Mouse (Mus musculus): ENCODE results near the gene Pde1a. TPM values are rescaled to one million over a fixed set of nuclear protein-coding genes. Genes with fewer than 3 reads are reported as not detected.

Gene Pde1a
- total RNA-seq, 1 experiment = 0.31 TPM

DNA sequence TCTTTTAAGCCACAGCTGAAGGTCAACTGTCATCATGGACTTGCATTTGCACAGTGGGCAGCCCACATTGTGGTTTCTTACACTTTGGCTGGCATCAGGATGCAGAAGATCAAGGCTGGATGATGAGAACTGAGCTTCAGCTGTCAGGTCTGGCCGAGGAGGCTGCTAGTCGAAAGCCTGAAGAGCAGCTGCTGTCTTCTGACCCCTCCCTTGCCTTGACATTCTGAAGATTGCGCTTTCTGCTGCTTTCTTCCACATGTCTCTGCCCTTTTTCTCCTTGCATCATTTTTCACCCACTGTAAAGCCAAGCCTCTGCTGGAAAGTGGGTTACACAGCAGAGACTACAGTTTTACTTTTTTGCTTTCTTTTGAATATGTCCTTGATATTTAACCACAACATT, 59.5 kb downstream of the Pde1a start:
- H3K9me3 ChIP-seq (ENCODE audit: control insufficient read depth, insufficient read depth, low read depth, low read length) = no peaks in the 10 kb centered on the region
- TF ChIP-seq ZC3H11A (IDR thresholded peaks at IDR 0.05; ENCODE audit: borderline replicate concordance, low read depth, low read length) (no peak), CHD2 (IDR thresholded peaks at IDR 0.05; ENCODE audit: low read depth, low read length) (no peak), MAFK (IDR thresholded peaks at IDR 0.05; ENCODE audit: insufficient read depth, low read depth, low read length) (no peak), ZNF384 (IDR thresholded peaks at IDR 0.05; ENCODE audit: low read depth, low read length) (no peak), HCFC1 (IDR thresholded peaks at IDR 0.05; ENCODE audit: borderline replicate concordance, insufficient read depth, low read length) (no peak)
- in situ Hi-C loops (cut with MboI; ENCODE audit: low sequenced_read_pairs in 2 of 2, unreplicated experiment in 2 of 2) = no loop called here
- no peak overlapping the region for H3K27ac ChIP-seq (ENCODE audit: insufficient read depth, low read depth, low read length, poor library complexity, severe bottlenecking)
- no peak overlapping the region for H3K9ac ChIP-seq (ENCODE audit: insufficient read depth, low read depth, low read length, poor library complexity, severe bottlenecking)
- no peaks in the 10 kb centered on the region for H3K4me1 ChIP-seq (ENCODE audit: control insufficient read depth in 2 of 2, insufficient read depth in 2 of 2, low read length in 2 of 2, poor library complexity in 1 of 2)
- no peaks in the 10 kb centered on the region for H3K36me3 ChIP-seq (ENCODE audit: control insufficient read depth, insufficient read depth, low read length, poor library complexity, severe bottlenecking)
- H3K4me3 ChIP-seq (ENCODE audit: insufficient read depth in 1 of 2, low read depth in 1 of 2, low read length in 2 of 2, poor library complexity in 1 of 2, severe bottlenecking in 1 of 2) = no peak overlapping the region
- no peak for DNase-seq (ENCODE audit: low read depth, low spot score)

DNA sequence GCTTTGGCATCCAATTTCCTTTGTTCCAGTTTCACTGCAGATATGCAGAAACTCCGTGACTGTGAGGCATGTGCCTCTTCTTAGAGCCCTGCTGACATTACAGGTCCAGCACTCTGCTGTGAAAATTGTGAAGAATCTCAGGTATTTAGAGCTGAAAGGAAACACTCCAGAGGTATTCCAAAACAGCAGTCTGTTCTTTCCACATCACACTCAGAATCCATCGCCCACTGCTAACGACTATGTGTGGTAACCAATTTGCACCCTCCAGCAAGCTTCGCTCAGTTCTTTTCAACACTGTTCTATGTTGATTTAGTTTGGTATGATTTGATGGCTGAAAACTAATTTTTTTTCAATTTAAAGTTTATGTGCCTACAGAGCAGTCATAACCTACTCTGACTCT, 62.8 kb downstream of the Pde1a start:
- H3K27ac ChIP-seq (ENCODE audit: insufficient read depth, low read depth, low read length, poor library complexity, severe bottlenecking) = no peak overlapping the region
- no peaks in the 10 kb centered on the region for H3K36me3 ChIP-seq (ENCODE audit: control insufficient read depth, insufficient read depth, low read length, poor library complexity, severe bottlenecking)
- in situ Hi-C loops (cut with MboI; ENCODE audit: low sequenced_read_pairs in 2 of 2, unreplicated experiment in 2 of 2) = no loop called here
- H3K9me3 ChIP-seq (ENCODE audit: control insufficient read depth, insufficient read depth, low read depth, low read length) = no peaks in the 10 kb centered on the region
- no peak overlapping the region for H3K9ac ChIP-seq (ENCODE audit: insufficient read depth, low read depth, low read length, poor library complexity, severe bottlenecking)
- H3K4me1 ChIP-seq (ENCODE audit: control insufficient read depth in 2 of 2, insufficient read depth in 2 of 2, low read length in 2 of 2, poor library complexity in 1 of 2) = no peaks in the 10 kb centered on the region
- TF ChIP-seq HCFC1 (IDR thresholded peaks at IDR 0.05; ENCODE audit: borderline replicate concordance, insufficient read depth, low read length) (no peak), ZNF384 (IDR thresholded peaks at IDR 0.05; ENCODE audit: low read depth, low read length) (no peak), CHD2 (IDR thresholded peaks at IDR 0.05; ENCODE audit: low read depth, low read length) (no peak), ZC3H11A (IDR thresholded peaks at IDR 0.05; ENCODE audit: borderline replicate concordance, low read depth, low read length) (no peak), MAFK (IDR thresholded peaks at IDR 0.05; ENCODE audit: insufficient read depth, low read depth, low read length) (no peak)
- no peak overlapping the region for H3K4me3 ChIP-seq (ENCODE audit: insufficient read depth in 1 of 2, low read depth in 1 of 2, low read length in 2 of 2, poor library complexity in 1 of 2, severe bottlenecking in 1 of 2)
- DNase-seq (ENCODE audit: low read depth, low spot score) = no peak

GRCm38 (mm10) chr2:80056062-80056461, 73.2 kb downstream of the Pde1a start:
- Histone ChIP-seq H3K4me3 (ENCODE audit: insufficient read depth in 1 of 2, low read depth in 1 of 2, low read length in 2 of 2, poor library complexity in 1 of 2, severe bottlenecking in 1 of 2) (no peak overlapping the region), H3K4me1 (ENCODE audit: control insufficient read depth in 2 of 2, insufficient read depth in 2 of 2, low read length in 2 of 2, poor library complexity in 1 of 2) (no peaks in the 10 kb centered on the region), H3K9me3 (ENCODE audit: control insufficient read depth, insufficient read depth, low read depth, low read length) (no peaks in the 10 kb centered on the region), H3K36me3 (ENCODE audit: control insufficient read depth, insufficient read depth, low read length, poor library complexity, severe bottlenecking) (no peaks in the 10 kb centered on the region), H3K27ac (ENCODE audit: insufficient read depth, low read depth, low read length, poor library complexity, severe bottlenecking) (no peak overlapping the region), H3K9ac (ENCODE audit: insufficient read depth, low read depth, low read length, poor library complexity, severe bottlenecking) (no peak overlapping the region)
- DNase-seq (ENCODE audit: low read depth, low spot score) = no peak
- TF ChIP-seq ZNF384 (IDR thresholded peaks at IDR 0.05; ENCODE audit: low read depth, low read length) = no peak
- no peak for TF ChIP-seq MAFK (IDR thresholded peaks at IDR 0.05; ENCODE audit: insufficient read depth, low read depth, low read length)
- no peak for TF ChIP-seq CHD2 (IDR thresholded peaks at IDR 0.05; ENCODE audit: low read depth, low read length)
- no peak for TF ChIP-seq HCFC1 (IDR thresholded peaks at IDR 0.05; ENCODE audit: borderline replicate concordance, insufficient read depth, low read length)
- no peak for TF ChIP-seq ZC3H11A (IDR thresholded peaks at IDR 0.05; ENCODE audit: borderline replicate concordance, low read depth, low read length)
- in situ Hi-C loops (cut with MboI; ENCODE audit: low sequenced_read_pairs in 2 of 2, unreplicated experiment in 2 of 2) = no loop called here

GRCm38 (mm10) chr2:80054042-80054441, 75.2 kb downstream of the Pde1a start:
- no peaks in the 10 kb centered on the region for H3K9me3 ChIP-seq (ENCODE audit: control insufficient read depth, insufficient read depth, low read depth, low read length)
- no peaks in the 10 kb centered on the region for H3K4me1 ChIP-seq (ENCODE audit: control insufficient read depth in 2 of 2, insufficient read depth in 2 of 2, low read length in 2 of 2, poor library complexity in 1 of 2)
- no peaks in the 10 kb centered on the region for H3K36me3 ChIP-seq (ENCODE audit: control insufficient read depth, insufficient read depth, low read length, poor library complexity, severe bottlenecking)
- no peak overlapping the region for H3K27ac ChIP-seq (ENCODE audit: insufficient read depth, low read depth, low read length, poor library complexity, severe bottlenecking)
- TF ChIP-seq MAFK (IDR thresholded peaks at IDR 0.05; ENCODE audit: insufficient read depth, low read depth, low read length) = no peak
- no peak for TF ChIP-seq CHD2 (IDR thresholded peaks at IDR 0.05; ENCODE audit: low read depth, low read length)
- TF ChIP-seq ZC3H11A (IDR thresholded peaks at IDR 0.05; ENCODE audit: borderline replicate concordance, low read depth, low read length) = no peak
- TF ChIP-seq ZNF384 (IDR thresholded peaks at IDR 0.05; ENCODE audit: low read depth, low read length) = no peak
- no peak for TF ChIP-seq HCFC1 (IDR thresholded peaks at IDR 0.05; ENCODE audit: borderline replicate concordance, insufficient read depth, low read length)
- no peak overlapping the region for H3K9ac ChIP-seq (ENCODE audit: insufficient read depth, low read depth, low read length, poor library complexity, severe bottlenecking)
- DNase-seq (ENCODE audit: low read depth, low spot score) = no peak
- H3K4me3 ChIP-seq (ENCODE audit: insufficient read depth in 1 of 2, low read depth in 1 of 2, low read length in 2 of 2, poor library complexity in 1 of 2, severe bottlenecking in 1 of 2) = no peak overlapping the region
- in situ Hi-C loops (cut with MboI; ENCODE audit: low sequenced_read_pairs in 2 of 2, unreplicated experiment in 2 of 2) = no loop called here

All from ES-E14 (cell line).